Mouse (Mus musculus): Measurements from ENCODE around the gene Acoxl.

Acoxl gene

DNA sequence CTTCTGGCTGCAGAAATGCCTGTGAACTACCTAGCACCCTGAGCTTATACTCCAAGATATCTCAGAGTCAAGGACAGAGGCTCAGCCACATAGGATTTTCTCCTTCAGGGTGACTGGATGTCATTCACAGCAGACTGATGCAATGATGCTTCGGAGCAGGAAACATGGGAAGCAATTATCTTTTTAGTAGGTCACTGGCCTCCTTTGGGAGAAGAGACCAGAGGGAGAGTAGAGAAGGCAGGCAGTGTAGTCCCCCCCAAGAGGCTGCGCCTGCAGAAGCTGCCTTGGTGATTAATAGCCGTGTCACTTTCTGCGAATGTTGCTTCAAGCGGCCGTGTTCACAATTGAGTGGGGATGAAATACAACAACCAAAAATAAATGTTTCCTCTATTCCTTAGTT lies 121.9 kb downstream of the Acoxl start:
- no peak for DNase-seq (ENCODE audit: low spot score)

DNA sequence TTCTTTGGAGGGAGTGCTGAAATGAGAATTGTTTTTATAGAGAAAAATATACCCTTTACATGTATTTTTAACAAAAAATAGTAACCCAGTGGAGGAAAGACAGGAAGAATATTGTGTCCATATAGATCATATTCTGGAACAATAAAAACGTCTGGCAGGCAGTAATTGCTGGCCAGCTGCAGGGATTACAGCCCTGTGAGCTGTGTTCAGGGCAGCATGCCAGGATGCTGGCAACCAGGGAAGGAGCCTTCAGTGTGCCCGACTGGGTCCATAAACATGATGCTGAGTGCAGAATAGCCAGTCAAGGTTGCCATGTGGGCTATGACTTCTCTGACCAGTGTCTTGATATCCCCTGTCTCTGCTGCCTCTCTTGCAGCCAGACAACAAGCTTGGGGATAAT lies 122.5 kb downstream of the Acoxl start:
- peak; percentile 11 for DNase-seq (ENCODE audit: low spot score)

DNA sequence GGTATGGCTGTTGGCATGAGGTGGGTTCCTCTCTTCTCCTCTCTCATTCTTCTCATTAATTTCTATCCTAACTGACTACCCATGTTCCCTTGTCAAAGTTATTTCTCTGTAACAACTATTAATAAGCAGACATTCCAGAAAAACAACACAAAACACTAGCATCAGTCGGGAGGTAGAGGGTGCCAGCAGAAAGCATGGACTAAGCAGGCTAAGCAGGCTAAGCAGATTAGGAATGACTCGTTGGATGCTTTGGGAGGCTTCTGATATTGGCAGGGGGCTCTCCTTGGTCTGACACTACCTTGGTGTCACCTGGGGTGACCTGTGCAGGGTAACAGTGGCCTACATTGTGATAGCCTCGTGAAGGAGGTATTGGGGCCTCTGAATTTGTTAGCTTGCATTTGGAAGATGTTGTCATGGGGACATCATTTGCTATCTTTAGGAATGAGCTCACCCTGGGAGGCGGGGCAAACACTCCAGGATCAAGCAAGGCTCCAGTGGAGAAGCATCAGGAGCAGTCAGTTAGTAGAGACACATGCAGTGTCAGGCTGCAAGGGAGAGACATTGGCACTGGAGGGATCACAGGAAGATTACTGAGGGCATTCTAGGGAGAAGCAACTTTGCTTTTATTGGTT lies 123.2 kb downstream of the Acoxl start:
- peak; percentile 49 for DNase-seq (ENCODE audit: low spot score)

DNA sequence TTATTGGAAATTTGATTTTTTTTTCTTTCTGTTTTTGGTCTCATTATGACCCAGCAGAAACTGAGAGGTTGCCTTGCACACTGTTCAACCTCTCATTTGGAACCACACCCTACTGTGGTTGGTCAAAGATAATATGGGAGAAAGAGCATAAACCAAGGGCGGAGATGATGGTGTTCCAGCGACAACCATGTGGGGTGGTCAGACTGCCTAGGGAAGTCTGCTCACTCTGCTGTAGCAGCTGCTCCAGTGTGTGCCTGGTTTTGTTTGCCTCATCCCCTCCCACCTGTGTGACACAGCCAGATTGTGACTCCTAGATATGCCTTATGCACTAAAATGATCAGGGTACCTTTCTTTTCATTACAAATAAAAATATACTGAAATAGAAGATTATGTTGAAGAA lies 130.3 kb downstream of the Acoxl start:
- no peak for DNase-seq (ENCODE audit: low spot score)

DNA sequence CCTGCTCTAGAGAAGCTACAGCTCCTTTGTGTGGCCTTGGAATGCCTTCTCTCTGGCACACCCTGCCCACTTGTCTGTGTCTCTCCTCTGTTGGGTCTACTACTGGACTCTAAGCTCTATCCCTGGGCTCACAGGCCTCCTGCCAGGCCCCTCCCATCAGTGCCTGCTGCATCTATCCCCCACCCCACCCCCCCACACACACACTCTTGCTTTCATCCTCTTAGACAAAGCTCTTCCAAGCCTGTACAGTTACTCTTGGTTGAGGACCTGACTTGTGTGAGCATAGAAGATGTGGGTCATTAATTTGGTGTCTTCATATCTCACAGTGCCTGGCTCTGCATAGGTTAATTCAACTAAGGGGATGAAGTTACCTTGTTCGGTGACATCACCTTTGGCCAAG lies 137.6 kb downstream of the Acoxl start:
- DNase-seq (ENCODE audit: low spot score), result no peak

DNA sequence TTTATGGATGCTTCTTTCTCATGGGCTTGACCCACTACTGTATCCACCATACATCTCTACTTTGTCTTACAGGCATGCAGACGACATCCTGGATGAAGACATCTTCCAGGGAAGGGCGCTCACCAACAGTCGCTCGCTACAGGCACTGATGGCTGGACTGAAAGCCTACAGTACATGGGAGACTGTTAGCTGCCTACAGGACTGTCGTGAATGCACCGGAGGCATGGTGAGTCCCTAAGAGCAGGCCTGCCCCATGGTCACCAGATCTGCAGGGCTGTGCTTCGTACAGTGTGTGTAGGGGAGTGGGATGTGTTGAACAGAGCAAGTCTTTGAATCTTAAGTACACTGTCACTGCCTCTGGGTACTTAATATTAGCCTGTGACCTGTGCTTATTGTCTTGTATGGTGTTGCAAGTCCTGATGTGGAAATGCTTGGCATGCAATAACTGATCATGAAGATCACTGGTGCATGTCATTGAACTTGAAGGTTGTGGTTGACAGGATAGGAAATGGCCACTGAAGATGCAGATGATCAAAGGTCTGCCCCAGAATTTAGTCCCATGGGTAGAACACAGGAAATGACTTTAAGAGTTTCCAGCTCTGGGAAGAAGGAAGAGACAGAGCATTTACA lies 140.0 kb downstream of the Acoxl start:
- no peak for DNase-seq (ENCODE audit: low spot score)

DNA sequence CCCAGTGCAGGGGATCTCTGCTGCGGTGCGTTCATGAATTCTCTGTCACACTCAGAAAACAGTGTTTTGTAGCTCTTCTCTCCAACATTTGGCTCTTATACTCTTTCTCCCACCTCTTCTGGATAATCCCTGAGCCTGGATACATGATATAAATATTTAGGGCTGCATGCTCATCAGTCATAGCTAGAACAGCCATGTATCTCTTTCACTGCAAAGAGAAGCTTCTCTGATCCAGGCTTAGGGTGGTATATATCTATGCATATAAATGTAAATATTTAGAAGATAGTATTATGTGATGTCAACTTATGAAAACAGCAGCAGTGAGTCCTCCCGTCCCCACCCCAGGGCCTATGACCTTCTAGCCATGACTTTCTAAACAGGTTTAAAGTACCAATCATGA lies 143.9 kb downstream of the Acoxl start:
- no peak for DNase-seq (ENCODE audit: low spot score)

DNA sequence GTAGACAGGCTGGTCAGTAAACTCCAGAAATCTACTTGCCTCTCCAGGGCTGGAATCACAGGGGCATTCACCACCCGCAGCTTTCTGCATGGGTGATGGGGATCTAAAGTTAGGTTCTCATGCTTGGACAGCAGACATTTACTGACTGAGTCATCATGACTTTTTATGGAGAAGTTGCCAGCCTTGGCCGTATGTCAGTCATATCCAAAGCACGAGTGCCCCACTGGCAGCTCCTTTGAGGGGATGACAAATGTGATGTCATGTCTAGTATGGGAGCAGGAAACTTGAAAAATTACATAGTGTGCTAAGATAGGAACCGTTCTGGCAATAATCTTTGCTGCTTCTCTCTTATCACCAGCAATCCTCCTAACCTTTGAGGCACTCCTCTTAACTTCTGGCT lies 144.6 kb downstream of the Acoxl start:
- DNase-seq (ENCODE audit: low spot score), result no peak

DNA sequence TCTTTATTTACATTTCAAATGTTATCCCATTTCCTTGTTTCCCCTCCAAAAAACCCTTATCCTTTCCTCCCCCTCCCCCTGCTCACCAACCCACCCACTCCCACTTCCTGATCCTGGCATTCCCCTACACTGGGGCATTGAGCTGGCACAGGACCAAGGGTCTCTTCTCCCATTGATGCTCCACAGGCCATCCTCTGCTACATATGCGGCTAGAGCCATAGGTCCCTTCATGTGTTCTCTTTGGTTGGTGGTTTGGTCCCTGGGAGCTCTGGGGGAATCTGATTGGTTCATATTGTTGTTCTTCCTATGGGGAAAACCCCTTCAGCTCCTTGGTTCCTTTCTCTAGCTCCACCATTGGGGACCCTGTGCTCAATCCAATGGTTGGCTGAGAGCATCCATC lies 145.3 kb downstream of the Acoxl start:
- no peak for DNase-seq (ENCODE audit: low spot score)

DNA sequence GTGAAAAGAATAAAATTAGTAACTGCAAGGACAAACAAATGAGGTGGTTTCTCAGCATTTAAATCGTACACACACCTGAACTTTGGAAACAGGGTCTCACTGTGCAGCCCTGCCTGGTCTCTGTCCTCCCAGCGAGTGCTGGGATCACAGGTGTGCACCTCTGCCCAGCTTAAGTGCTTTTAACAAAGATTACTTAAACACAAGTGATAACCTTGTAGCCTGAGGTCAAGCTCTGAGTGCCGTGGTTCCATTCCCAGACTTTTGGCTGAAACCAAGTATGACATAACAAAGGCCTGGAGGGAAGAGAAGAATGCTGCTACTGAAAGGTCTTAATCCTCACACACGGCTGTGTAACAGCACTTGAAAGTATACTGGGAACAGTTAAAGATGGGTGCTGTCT lies 149.0 kb downstream of the Acoxl start:
- no peak for DNase-seq (ENCODE audit: low spot score)

DNA sequence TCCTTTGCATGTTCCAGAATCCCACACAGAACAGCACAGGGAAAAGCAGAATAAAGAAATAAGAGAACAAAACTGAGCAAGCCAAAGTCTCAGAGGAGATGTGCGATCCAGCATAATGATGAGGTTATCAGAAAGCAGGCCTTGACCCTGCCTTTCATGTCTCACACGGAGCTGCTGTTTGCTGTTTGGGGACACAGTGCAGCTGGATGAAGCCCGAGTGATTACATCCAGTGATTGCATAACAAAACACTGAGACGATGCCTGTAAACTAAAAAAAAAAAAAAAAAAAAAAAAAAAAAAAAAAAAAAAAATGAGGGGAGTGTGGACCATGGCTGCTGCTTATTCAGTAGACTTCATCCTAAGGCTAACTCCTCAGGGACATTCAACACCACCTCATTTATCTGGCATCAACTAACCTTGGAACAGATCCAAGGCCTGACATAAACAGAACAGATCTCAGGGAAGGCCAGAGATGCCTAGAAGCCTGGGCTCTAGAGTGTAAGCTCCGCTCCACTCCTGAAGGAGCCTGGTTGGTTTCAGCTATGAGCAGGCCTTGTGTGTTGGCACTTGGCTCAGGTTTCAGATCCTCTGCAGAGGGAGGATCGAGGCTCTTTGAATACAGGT lies 152.3 kb downstream of the Acoxl start:
- DNase-seq (ENCODE audit: low spot score), result no peak

DNA sequence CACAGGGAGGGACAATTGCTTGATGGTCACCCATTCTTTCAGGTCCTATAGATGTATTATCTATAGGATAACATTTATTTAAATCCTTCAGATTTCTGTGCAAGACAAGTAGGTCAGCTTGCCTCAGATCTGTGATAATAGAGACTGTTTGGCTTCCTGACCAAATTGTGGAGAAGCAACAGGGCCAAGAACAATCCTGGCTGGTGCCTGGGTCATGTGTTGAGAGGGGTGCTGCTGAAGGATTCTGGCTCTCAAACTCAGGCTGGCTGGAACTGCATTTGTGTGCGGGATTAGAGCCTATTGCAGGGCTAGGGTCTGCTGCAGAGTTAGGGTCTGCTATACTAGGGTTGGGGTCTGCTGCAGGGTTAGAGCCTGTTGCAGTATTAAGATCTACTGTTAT lies 153.0 kb downstream of the Acoxl start:
- DNase-seq (ENCODE audit: low spot score), result no peak

DNA sequence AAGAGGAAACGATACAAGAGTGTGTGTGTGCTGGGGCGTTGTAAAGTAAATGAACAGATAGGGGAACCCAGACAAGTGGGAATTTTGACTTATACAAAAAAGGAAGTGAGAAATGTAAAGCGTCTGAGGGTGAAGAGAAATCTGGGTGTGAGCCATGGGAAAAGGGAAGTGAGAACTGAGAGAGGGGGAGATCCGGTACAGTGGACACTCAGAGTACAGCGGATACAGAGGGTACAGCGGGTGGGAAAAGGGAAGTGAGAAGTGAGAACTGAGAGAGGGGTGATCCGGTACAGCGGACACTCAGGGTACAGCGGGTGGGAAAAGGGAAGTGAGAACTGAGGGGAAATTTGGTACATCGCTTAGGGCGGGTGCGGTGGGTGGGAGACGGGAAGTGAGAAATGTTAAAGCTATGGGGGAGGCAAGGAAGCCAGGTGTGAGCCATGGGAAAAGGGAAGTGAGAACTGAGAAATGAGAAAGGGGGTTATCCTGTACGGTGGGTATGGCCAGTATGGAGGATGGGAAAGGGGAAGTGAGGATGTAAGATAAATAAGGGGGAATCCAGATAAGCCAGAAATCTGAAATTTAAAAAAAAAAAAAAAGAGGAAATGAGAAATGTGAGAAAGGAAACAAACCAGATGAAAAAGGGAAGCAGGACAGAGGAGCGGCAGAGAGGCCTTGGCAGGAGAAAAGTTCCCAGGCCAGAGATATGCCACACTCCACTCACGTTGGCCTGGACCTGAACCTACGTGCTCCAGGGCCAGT lies 170.2 kb downstream of the Acoxl start:
- DNase-seq (ENCODE audit: low spot score), result no peak

DNA sequence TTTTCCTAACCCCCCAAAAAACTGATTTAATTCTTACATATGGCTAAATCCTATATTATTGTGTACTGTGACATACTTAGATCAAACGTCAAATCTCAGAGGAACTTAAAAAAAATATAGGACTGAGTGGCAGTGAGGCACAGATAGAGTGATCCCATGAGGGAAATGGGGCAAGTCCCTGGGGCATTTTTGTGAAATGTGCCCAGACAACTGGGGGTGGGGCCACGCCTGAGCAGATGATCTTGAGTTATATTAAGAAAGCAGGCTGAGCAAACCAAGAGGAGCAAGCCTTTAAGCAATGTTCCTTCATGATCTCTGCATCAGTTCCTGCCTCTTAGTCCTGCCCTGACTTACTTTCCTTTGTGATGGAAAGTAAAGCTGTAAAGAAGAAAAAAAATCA lies 175.9 kb downstream of the Acoxl start:
- no peak for DNase-seq (ENCODE audit: low spot score)

DNA sequence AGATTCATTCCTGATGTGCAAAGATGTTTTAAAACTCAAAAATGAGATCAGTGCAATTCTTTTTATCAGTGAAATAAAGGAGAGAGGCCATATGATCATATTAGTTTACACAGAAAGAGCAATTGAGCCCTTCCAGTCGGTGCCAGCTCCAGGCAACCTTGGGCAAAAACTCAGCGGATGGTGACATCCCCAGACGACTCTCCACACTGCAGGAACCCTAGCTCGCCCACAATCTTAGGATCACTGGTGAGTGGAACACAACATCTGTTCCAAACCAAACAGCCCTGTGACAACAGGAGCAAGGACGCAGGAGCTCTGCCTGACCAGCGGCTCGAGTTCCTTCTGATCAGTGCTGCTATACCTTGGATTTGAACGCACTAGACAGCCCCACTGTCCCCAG lies 176.9 kb downstream of the Acoxl start:
- DNase-seq (ENCODE audit: low spot score), result no peak

DNA sequence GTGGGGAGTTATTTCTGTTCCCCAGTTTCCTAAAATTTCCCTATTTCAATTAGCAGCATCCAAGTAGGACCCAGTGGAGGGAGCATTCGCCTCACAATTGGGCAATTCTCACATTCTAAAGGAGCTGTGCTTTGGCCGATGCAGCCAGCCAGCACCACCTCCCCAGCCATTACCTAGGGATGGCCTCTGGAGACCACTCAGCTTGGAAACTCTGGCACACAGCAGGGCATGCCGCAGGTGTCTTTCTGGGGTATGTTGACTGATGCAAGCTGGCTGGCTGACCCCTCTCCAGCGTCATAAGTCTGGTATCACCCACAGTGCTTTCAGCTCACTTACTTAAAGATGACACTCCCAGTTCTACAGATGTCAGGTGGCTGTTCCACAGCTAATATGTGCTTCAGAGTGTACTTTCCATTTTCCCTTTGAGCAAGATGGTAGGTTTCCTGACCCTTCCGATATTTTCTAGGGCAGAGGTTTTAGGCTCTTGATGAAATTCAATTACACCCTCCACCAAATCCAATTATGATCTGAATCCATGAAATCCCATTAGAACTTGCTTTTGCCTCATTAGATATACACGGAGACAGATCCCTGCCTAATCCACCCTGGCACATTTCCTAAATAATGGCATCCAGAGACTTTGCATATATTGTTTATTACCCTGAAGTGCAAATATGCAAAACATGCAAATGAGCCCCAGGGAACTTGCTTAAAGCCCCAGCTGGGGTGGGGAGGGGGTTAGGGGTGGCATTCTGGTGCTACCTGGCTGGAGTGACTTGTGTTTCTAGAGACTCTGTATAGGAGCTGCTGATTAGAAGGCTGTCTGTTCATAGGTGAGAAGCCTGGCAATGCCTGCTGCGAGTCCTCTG lies 181.6 kb downstream of the Acoxl start:
- DNase-seq (ENCODE audit: low spot score), result no peak

DNA sequence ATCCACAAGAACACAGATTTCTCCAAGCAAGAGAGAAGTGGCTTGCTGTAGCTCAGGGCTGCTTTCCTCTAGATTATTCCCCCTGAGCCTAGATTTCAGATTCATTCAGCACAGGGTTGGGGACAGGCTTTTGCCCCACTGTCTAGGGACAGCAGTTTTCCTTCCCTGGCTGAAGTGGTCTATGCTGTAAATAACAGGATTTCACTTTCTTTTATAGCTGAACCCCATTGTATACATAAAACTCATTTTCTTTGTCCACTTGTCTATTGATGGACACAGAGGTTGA lies 182.2 kb downstream of the Acoxl start:
- no peak for DNase-seq (ENCODE audit: low spot score)

DNA sequence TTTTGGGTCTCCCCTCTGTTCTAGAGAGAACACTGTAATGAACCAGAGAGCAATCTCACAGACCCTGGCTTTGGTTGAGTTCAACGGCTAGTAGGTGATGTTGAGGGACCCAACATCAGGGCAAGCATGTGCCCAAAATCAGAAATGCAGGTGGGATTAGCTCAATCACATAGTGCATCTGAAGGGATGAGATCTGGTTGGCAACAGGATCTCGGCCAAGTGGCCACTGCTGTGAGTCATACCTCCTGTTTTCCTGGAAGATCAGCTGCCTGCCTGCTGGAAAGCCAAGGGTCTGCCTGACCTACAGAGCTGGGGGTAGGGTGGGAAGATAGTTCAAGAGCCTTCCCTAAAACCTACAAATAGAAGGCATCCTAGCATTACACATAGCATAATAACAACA lies 185.2 kb downstream of the Acoxl start:
- no peak for DNase-seq (ENCODE audit: low spot score)

DNA sequence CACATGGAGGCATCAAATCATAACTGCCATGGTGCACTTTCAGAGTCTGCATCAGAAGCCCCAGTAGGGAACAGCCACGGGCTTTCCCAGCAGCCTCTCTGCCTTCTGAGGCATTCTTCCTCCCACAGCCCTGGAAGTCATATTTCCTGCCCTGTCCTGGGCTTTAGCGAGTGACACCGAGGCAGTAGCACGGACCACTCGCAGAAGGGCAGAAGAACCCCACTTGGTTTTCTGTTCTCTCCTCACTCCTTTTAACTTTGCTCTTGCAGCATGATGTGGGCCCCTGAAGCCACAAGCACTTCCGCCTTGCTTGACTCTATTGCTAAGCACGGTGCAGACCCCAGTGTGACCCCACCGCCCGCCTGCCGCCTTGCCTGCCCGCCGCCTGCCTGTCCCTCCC lies 189.0 kb downstream of the Acoxl start:
- DNase-seq (ENCODE audit: low spot score), result no peak

DNA sequence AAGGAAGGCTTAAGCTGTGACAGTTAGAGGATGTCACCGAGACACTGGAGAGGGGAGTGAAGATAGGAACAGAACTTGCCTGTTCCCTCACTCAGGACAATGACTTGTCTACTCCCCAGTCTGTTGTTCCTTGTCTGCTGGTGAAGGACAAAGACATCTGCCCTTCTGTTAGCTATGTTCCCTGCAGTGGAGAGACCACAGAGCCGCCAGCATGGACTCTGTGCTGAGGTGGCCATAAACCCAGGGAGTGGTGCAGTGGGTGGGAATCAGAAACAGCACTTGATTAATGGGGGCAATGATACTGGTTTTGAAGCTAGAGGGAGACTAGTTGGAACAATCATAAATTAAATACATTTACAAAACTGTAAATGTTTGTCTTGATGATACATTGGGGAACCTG lies 191.3 kb downstream of the Acoxl start:
- DNase-seq (ENCODE audit: low spot score), result no peak

DNA sequence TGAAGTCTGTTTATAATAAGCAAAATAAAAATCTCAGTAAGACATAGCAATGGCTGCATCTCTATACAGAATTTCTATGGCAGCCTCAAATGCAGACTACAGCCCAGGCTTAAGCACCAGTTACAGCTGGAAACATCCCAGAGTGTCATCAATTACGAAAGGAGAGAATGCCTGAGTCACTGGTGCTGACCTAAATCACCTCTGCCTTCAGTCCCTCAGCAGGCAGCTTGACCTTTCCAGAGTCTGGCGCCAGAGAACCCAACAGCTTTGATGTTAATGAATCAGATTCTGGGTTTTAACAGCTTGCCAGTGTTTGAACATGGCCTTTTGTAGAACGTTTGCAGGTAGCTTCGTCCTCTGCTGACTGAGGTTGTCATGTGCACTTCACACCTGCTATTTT lies 193.4 kb downstream of the Acoxl start:
- DNase-seq (ENCODE audit: low spot score), result no peak

DNA sequence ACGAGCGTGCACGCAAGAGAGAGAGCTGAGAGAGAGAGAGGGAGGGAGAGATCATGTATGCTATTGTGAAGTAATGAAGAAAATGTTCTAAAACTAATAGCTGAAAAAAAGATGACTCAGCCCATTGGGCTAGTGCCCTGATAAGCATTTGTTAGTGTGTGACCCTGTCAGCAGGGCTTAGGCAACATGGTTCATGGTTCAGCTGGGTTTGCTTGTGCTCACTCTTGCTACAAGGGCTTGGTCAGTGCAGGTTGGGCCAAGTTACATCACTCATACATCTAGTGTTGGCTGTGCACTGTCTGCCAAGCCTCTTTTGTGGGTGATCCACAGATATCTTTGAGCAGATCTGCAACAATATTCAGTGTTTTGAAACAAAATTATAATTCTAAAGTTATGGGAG lies 194.8 kb downstream of the Acoxl start:
- DNase-seq (ENCODE audit: low spot score), result no peak
